Mouse (Mus musculus): ENCODE results near the gene Zfp446. TPM values are rescaled to one million over a fixed set of nuclear protein-coding genes. Genes with fewer than 3 reads are reported as not detected.
A peak's percentile ranks its signal among the peaks of the same experiment; 100 is the strongest.

Zfp446 gene
- total and polyA plus RNA-seq, 2 experiments from 2014 or later, result 8.2 to 13.0 TPM

DNA sequence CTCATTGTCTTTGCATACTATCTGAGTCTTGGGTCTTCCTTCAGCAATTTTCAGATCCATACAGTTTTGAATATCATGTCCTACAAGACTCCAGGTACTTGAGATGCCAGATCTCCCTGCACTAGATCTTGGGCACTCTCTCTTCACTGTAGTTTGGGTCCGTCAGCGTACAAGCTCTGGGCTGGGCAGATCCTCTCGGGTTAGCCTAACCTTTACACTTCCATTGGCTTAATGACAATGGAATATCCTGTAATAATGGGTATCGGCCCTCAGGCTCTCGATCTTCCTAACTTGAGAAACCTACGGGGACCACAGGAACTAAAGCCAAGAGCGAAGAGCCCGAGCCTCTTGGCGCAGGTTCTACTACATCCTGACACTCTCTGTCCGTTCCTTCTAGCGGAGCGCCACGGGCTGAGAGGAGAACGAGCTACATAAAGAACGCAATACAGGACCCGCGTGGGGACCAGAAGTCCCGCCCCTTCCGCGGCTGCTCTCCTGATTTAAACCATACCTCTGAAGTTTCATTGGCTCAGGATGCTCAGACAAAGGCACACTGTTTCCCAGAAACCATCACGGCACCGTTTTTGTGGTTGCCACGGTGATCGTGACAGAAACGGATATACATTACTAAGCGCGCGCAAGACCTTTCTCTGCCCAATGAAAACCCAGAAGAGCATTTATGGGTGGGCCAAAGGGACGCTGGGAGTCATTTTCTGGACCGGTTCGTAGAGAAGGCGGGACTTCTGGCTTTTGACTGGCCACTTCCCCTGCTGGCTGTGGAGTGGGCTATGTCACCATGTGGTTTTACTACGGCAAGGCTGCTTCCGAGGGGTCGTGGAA, 28.4 kb upstream of the Zfp446 start:
- Histone ChIP-seq H3K9me3 (ENCODE audit: low read length) (no peaks in the 10 kb centered on the region), H3K4me1 (ENCODE audit: insufficient read depth) (peaks cover 9% of the 10 kb centered on the region), H3K9ac (peak overlapping the region; percentile 64), H3K4me2 (ENCODE audit: low read depth) (peak overlapping the region; percentile 87), H3K4me3 (ENCODE audit: low read depth, low read length) (peak overlapping the region; percentile 47), H3K27me3 (ENCODE audit: insufficient read depth, low read length) (no peaks in the 10 kb centered on the region), H3K27ac (ENCODE audit: low read depth, low read length) (peak overlapping the region; percentile 90), H3K36me3 (ENCODE audit: insufficient read depth) (no peaks in the 10 kb centered on the region)
- peak; percentile 98 for ATAC-seq
- 8% methylated on average over 35 of the region's 35 CpGs for WGBS
- peak; percentile 33 for TF ChIP-seq CTCF (IDR thresholded peaks at IDR 0.05; ENCODE audit: low read depth)
- DNase-seq, result peak; percentile 98

DNA sequence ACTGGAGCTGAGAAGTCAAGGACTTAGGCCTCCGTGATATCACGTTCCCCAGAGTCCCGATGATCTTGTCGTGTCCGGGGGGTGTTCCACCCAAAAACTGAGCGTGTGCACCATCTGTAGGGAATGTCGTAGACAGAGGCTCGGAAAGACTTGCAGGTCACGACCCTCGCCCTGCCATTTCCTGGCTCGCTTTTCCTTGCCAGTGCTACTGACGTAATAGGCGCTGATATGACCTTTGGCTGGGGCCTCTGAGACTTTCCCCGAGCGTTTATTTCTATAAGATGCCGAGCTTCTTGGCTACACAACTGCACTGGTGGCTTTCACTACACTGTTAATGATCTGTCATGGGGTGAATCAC, 27.8 kb upstream of the Zfp446 start:
- Histone ChIP-seq H3K4me2 (ENCODE audit: low read depth) (peak overlapping the region; percentile 87), H3K27ac (ENCODE audit: low read depth, low read length) (peak overlapping the region; percentile 90), H3K9me3 (ENCODE audit: low read length) (no peaks in the 10 kb centered on the region), H3K4me1 (ENCODE audit: insufficient read depth) (peaks cover 9% of the 10 kb centered on the region), H3K27me3 (ENCODE audit: insufficient read depth, low read length) (no peaks in the 10 kb centered on the region), H3K36me3 (ENCODE audit: insufficient read depth) (no peaks in the 10 kb centered on the region), H3K4me3 (ENCODE audit: low read depth, low read length) (peak overlapping the region; percentile 47), H3K9ac (peak overlapping the region; percentile 64)
- no peak for ATAC-seq
- DNase-seq, result no peak
- 11% methylated on average over 16 of the region's 16 CpGs for WGBS
- TF ChIP-seq CTCF (IDR thresholded peaks at IDR 0.05; ENCODE audit: low read depth), result no peak

DNA sequence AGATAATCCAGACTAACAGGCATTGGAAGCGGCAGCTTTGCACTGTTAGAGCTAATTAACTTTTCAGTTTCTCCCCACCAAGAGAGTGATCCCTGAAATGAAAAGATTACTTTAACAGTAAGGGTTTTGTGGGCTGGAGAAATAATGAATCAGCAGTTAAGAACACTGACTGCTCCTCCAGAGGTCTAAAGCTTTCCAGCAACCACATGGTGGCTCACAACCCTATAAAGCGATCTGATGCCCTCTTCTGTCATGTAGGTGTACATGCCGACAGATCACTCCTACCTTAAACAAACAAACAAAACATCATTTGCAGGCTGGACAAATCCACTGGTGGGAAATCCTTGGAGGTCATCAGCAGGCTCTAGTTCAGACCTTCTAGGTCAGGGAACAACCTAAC, 22.8 kb upstream of the Zfp446 start:
- Histone ChIP-seq H3K9me3 (ENCODE audit: low read length) (no peaks in the 10 kb centered on the region), H3K4me1 (ENCODE audit: insufficient read depth) (peaks cover 4% of the 10 kb centered on the region; the same call in 1 of the 2 replicates), H3K27me3 (ENCODE audit: insufficient read depth, low read length) (no peaks in the 10 kb centered on the region), H3K9ac (no peak overlapping the region), H3K4me3 (ENCODE audit: low read depth, low read length) (no peak overlapping the region), H3K27ac (ENCODE audit: low read depth, low read length) (no peak overlapping the region), H3K36me3 (ENCODE audit: insufficient read depth) (no peaks in the 10 kb centered on the region), H3K4me2 (ENCODE audit: low read depth) (no peak overlapping the region)
- TF ChIP-seq CTCF (IDR thresholded peaks at IDR 0.05; ENCODE audit: low read depth), result peak; percentile 40; the same call in 1 of the 2 replicates
- DNase-seq, result no peak
- 47% methylated on average over 3 of the region's 3 CpGs for WGBS
- ATAC-seq, result no peak

DNA sequence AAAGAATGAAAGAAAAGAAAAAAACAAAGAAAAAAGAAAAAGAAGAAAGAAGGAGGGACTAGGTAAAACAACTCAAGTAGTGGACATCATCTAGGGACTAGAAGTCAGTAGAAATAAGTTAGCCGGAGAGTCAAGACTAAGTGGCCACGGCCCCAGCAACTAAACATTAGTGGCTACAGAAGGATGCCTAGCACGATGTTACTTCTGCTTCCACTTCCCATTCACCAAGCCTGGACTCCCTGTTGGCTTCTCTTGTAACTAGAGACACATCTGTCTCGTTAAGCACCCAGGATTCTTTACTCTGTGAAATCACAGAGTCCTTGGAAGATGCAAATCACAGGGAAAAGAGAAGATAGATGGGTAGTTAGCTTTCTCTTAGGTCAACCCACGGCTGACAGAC, 20.1 kb upstream of the Zfp446 start:
- WGBS, result 69% methylated on average over 5 of the region's 5 CpGs
- no peak for ATAC-seq
- Histone ChIP-seq H3K4me3 (ENCODE audit: low read depth, low read length) (no peak overlapping the region), H3K9ac (no peak overlapping the region), H3K27me3 (ENCODE audit: insufficient read depth, low read length) (no peaks in the 10 kb centered on the region), H3K4me2 (ENCODE audit: low read depth) (no peak overlapping the region), H3K9me3 (ENCODE audit: low read length) (no peaks in the 10 kb centered on the region), H3K27ac (ENCODE audit: low read depth, low read length) (no peak overlapping the region), H3K4me1 (ENCODE audit: insufficient read depth) (no peaks in the 10 kb centered on the region), H3K36me3 (ENCODE audit: insufficient read depth) (no peaks in the 10 kb centered on the region)
- TF ChIP-seq CTCF (IDR thresholded peaks at IDR 0.05; ENCODE audit: low read depth), result no peak
- no peak for DNase-seq

DNA sequence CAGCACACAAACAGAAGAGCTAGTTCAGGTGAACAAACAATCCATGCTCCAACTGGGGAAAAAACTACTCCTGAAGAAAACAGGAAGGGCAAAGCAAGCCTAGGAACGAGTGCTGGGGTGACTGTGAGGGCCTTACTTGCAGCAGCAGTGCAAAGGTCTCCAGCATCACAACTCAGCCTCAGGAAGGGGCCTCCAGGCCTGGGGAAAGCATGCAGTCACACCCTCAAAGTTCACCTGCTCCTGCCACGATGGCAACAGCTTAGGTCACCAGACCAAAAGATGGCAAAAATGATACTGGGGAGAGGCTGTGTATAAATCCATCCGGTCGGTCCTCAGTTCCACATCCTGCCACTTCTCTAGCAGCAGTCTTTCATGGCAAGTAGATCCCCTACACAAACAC, 18.7 kb upstream of the Zfp446 start:
- H3K4me1 ChIP-seq (ENCODE audit: insufficient read depth), result no peaks in the 10 kb centered on the region
- ATAC-seq, result no peak

DNA sequence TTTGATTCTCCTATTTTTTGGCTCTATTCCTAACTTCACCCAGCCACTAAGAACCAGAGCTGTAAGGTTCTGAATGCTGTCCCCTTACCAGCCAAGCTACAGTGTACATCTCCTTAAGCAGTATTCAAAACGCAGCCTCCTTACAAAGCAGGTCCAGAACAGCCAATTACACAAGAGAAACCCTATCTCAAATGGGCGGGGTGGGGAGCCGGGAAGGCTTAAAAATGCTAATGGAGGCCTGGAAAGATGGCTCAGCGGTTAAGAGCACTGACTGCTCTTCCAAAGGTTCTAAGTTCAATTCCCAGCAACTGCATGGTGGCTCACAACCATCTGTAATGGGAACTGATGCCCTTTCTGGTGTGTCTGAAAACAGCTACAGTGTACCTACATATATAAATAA, 17.9 kb upstream of the Zfp446 start:
- Histone ChIP-seq H3K27me3 (ENCODE audit: insufficient read depth, low read length) (no peaks in the 10 kb centered on the region), H3K9ac (no peak overlapping the region), H3K4me2 (ENCODE audit: low read depth) (no peak overlapping the region), H3K4me1 (ENCODE audit: insufficient read depth) (no peaks in the 10 kb centered on the region), H3K4me3 (ENCODE audit: low read depth, low read length) (no peak overlapping the region), H3K36me3 (ENCODE audit: insufficient read depth) (no peaks in the 10 kb centered on the region), H3K9me3 (ENCODE audit: low read length) (no peaks in the 10 kb centered on the region), H3K27ac (ENCODE audit: low read depth, low read length) (no peak overlapping the region)
- DNase-seq (no peak), ATAC-seq (no peak)
- 8% methylated on average over 4 of the region's 4 CpGs for WGBS
- no peak for TF ChIP-seq CTCF (IDR thresholded peaks at IDR 0.05; ENCODE audit: low read depth)

More for the DNA sequence above, 18.7 kb upstream of the Zfp446 start:
- DNase-seq, result no peak
- Histone ChIP-seq H3K36me3 (ENCODE audit: insufficient read depth) (no peaks in the 10 kb centered on the region), H3K9ac (no peak overlapping the region), H3K27me3 (ENCODE audit: insufficient read depth, low read length) (no peaks in the 10 kb centered on the region), H3K9me3 (ENCODE audit: low read length) (no peaks in the 10 kb centered on the region), H3K4me3 (ENCODE audit: low read depth, low read length) (no peak overlapping the region), H3K4me2 (ENCODE audit: low read depth) (no peak overlapping the region), H3K27ac (ENCODE audit: low read depth, low read length) (no peak overlapping the region)
- 79% methylated on average over 4 of the region's 4 CpGs for WGBS
- no peak for TF ChIP-seq CTCF (IDR thresholded peaks at IDR 0.05; ENCODE audit: low read depth)

DNA sequence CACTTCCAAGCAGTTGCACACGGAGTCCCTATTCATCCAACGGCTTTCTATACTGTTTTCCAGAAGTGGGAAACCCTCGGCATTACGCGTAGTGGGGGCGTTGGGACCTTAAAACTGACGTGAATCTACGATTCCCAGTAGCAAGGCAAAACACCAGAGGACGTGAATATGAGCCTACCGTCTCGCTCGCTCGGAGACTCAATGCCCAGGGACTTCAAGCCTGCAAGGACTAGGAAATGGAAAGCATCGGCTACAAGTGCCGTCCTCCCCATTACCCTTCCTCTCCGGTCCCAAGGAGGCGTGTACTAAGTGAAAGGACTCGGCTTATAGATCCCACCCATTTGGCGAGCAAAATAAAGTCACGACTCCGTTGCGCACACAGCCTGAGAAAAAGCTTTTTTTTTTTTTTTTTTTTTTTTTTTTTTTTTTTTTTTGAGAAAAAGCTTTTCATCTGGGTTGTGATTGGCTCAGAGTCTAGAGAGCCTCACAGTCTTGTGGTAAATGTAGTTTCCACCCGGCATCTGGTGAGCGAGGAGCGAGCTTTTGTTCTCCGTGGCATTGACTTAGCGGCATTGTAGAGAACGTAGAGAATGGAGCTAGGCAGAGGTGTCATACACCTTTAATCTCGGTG, 16.0 kb upstream of the Zfp446 start:
- H3K9ac ChIP-seq, result peak overlapping the region; percentile 62
- TF ChIP-seq CTCF (IDR thresholded peaks at IDR 0.05; ENCODE audit: low read depth), result no peak
- peak; percentile 90 for DNase-seq
- H3K27me3 ChIP-seq (ENCODE audit: insufficient read depth, low read length), result no peaks in the 10 kb centered on the region
- H3K9me3 ChIP-seq (ENCODE audit: low read length), result no peaks in the 10 kb centered on the region
- peak overlapping the region; percentile 89 for H3K27ac ChIP-seq (ENCODE audit: low read depth, low read length)
- H3K4me3 ChIP-seq (ENCODE audit: low read depth, low read length), result peak overlapping the region; percentile 52
- peak overlapping the region; percentile 64 for H3K4me2 ChIP-seq (ENCODE audit: low read depth)
- no peaks in the 10 kb centered on the region for H3K36me3 ChIP-seq (ENCODE audit: insufficient read depth)
- 1% methylated on average over 29 of the region's 29 CpGs for WGBS
- peaks cover under 1% of the 10 kb centered on the region; the same call in 1 of the 2 replicates for H3K4me1 ChIP-seq (ENCODE audit: insufficient read depth)
- peak; percentile 80 for ATAC-seq

Measured in forebrain, postnatal 0 days (tissue).